Mouse (Mus musculus) heart, embryonic 14.5 days (tissue): ENCODE results near the gene Psme3. TPM values are rescaled to one million over a fixed set of nuclear protein-coding genes. Genes with fewer than 3 reads are reported as not detected.
"Not testable (repeated sequence)": the region's sequence is repeated elsewhere in the genome, so short reads cannot be mapped to it uniquely, and the experiment has no call there.

Experiments used
- ATAC-seq: fragments of 200-750 bp; cut with Nextera tagmentation; 2 replicates; pipeline ENCODE4 v1.8.0; 2017; ENCODE audit warnings: low read depth, moderate TSS enrichment; ENCODE audit not compliant: insufficient number of reproducible peaks, insufficient read depth, low FRiP score
- H3K27ac ChIP-seq, 2 experiments: fragments of 200-500 bp in 1 of 2; fragments of 300-500 bp in 1 of 2; sonication (generic) in 1 of 2; replicated peaks in 1 of 2; 2 replicates each; pipeline ENCODE4 v1.5.1; 2012 to 2014; ENCODE audit warnings: low read depth in 2 of 2, low read length in 2 of 2, control low read depth in 1 of 2, mild to moderate bottlenecking in 1 of 2, mixed read lengths in 1 of 2; ENCODE audit not compliant: control insufficient read depth in 1 of 2, insufficient read depth in 1 of 2
- H3K27me3 ChIP-seq: fragments of 300-500 bp; sonication (generic); 2 replicates; pipeline ENCODE4 v1.6.1; 2014; ENCODE audit warnings: mild to moderate bottlenecking, low read length, control low read depth; ENCODE audit not compliant: control insufficient read depth, insufficient read depth
- H3K36me3 ChIP-seq: fragments of 300-500 bp; sonication (generic); 2 replicates; pipeline ENCODE4 v1.6.1; 2014; ENCODE audit warnings: mild to moderate bottlenecking, control low read depth, low read length, mixed read lengths; ENCODE audit not compliant: control insufficient read depth, insufficient read depth
- H3K4me1 ChIP-seq, 2 experiments: fragments of 200-500 bp in 1 of 2; fragments of 300-500 bp in 1 of 2; sonication (generic) in 1 of 2; 2 replicates each; pipeline ENCODE4 v1.6.1; 2012 to 2014; ENCODE audit warnings: low read length in 2 of 2, control low read depth in 1 of 2, mixed read lengths in 1 of 2; ENCODE audit not compliant: control insufficient read depth in 2 of 2, insufficient read depth in 2 of 2
- H3K4me2 ChIP-seq: fragments of 300-500 bp; sonication (generic); 2 replicates; pipeline ENCODE4 v1.6.1; 2014; ENCODE audit warnings: mild to moderate bottlenecking, low read length
- H3K4me3 ChIP-seq, 2 experiments: fragments of 200-500 bp in 1 of 2; fragments of 300-500 bp in 1 of 2; sonication (generic) in 1 of 2; 2 replicates each; pipeline ENCODE4 v1.5.1; 2012 to 2014; ENCODE audit warnings: low read length in 2 of 2, mild to moderate bottlenecking in 2 of 2, control low read depth in 1 of 2, low read depth in 1 of 2, moderate library complexity in 1 of 2; ENCODE audit not compliant: control insufficient read depth in 1 of 2, insufficient read depth in 1 of 2
- H3K9ac ChIP-seq: fragments of 300-500 bp; sonication (generic); 2 replicates; pipeline ENCODE4 v1.6.1; 2014; ENCODE audit warnings: mild to moderate bottlenecking, low read length
- H3K9me3 ChIP-seq: fragments of 300-500 bp; sonication (generic); 2 replicates; pipeline ENCODE4 v1.6.1; 2016; ENCODE audit warnings: low read length, control low read depth; ENCODE audit not compliant: control insufficient read depth
- WGBS: fragments of 180-500 bp; shearing (Covaris S2); extraction: QIAGEN DNeasy Blood & Tissue Kit; methylation state at CpG from one replicate; pipeline ENCODE4 v1.1.7; 2014; 5-methylcytosine and 5-hydroxymethylcytosine counted together
- polyA plus RNA-seq: library from polyadenylated mRNA; unstranded; fragments of >200 nt; fragmentation: Nextera tagmentation; extraction: Ambion mirVana; gene quantifications from 2 replicates; pipeline ENCODE4 v1.2.1, GENCODE M21; 2014

The Psme3 gene
- polyA plus RNA-seq, 1 experiment from 2014 or later, result 66.5 TPM

DNA sequence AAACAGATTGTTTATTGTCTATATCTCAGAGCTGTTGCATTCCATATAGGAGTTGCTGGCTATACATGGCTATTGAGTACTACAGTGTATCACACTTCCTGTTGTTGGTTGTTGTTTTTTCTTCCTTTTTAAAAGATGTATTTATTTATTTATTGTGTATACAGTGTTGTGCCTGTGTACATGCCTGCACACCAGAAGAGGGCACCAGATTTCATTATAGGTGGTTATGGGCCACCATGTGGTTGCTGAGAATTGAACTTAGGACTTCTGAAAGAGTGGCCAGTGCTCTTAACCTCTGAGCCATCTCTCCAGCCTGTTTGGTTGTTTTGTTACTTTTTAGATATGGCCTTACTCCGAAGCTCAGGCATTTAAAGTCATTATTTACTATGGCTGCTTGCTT is 1.4 kb upstream of the Psme3 start:
- Histone ChIP-seq H3K4me2 (no peak overlapping the region), H3K36me3 (peaks cover 26% of the 10 kb centered on the region), H3K4me1 (peaks cover 0 to 9% of the 10 kb centered on the region in 2 experiments; a peak in 2 of 4 replicates), H3K4me3 (no peak overlapping the region), H3K9me3 (no peaks in the 10 kb centered on the region), H3K9ac (no peak overlapping the region), H3K27ac (no peak overlapping the region), H3K27me3 (no peaks in the 10 kb centered on the region)
- ATAC-seq, result no peak
- WGBS, result 97% methylated on average over 1 of the region's 1 CpGs

DNA sequence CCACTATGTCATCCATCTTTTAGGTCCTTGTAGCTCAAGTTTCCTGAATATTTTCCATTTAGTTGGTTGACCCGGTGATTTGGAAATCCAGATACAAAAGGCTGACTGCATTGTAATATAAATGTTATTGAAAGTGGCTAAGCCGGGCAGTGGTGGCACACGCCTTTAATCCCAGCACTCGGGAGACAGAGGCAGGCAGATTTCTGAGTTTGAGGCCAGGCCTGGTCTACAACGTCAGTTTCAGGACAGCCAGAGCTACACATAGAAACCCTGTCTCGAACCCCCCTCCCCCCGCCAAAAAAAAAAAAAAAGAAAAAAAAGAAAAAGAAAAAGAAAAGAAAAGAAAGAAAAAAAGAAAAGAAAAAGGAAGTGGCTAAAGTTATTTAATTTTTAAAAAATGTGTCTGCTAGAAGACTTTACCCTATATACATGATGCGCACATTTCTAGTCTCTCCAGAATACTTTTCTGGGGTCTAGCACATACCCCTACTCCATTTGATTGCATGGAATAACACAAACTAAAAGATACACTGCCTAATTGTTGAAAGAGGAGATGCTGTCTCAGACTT is 847 bp upstream of the Psme3 start:
- ATAC-seq, result no peak
- Histone ChIP-seq H3K4me1 (peaks cover 0 to 9% of the 10 kb centered on the region in 2 experiments; a peak in 2 of 4 replicates), H3K9me3 (no peaks in the 10 kb centered on the region), H3K27me3 (no peaks in the 10 kb centered on the region), H3K4me2 (peak overlapping the region; percentile 77), H3K27ac (peak overlapping the region; percentile 79 to 81), H3K9ac (peak overlapping the region; percentile 95), H3K36me3 (peaks cover 32% of the 10 kb centered on the region), H3K4me3 (peak overlapping the region; percentile 91 to 98)
- WGBS, result 80% methylated on average over 8 of the region's 8 CpGs

DNA sequence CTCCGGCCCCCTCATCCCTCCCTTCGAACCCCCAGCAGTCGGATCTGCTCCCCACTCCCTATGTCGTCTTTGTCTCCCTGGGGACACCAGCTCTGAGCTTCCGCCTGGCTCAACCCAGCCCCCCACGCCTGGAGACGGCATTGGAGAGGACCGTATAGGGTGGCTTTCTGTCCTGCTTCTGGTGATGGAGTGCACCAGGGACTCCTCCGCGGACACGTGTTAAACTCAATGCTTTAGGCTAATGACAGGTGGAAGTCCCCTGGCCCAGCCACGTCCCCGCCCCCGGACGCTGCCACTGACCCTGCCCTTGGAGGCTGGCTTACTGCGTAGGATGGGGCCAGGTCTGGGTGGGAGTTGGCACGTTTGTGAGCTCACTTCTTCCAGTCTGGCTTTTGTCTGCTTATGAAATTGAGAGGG is 496 bp downstream of the Psme3 start:
- peak overlapping the region; percentile 91 to 98 for H3K4me3 ChIP-seq
- H3K9me3 ChIP-seq, result no peaks in the 10 kb centered on the region
- under 1% methylated on average over 17 of the region's 17 CpGs for WGBS
- H3K27me3 ChIP-seq, result no peaks in the 10 kb centered on the region
- peak overlapping the region; percentile 0 to 81; a peak in 1 of 4 replicates for H3K27ac ChIP-seq
- H3K36me3 ChIP-seq, result peaks cover 46% of the 10 kb centered on the region
- ATAC-seq, result peak; percentile 58
- peak overlapping the region; percentile 95 for H3K9ac ChIP-seq
- H3K4me1 ChIP-seq, result peaks cover 0 to 9% of the 10 kb centered on the region in 2 experiments; a peak in 2 of 4 replicates
- peak overlapping the region; percentile 77 for H3K4me2 ChIP-seq

DNA sequence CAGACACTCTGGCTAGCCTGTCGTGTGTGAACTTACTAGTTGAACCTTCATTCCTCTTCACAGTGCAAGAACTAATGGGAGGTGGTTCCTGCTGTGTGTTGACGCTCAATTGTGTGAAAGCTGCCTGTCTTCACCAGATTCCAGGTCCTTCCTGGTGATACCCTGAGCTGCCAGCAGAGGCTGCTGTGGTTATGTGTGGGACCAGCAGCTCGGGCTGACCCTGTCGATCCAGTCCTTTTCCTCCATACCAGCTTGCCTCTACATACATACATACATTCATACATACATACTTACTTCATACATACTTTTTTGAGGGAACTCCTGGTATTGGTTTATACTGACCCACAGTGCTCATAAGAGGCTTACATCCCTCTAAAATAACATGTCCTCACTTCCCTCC is 7.6 kb downstream of the Psme3 start:
- H3K27me3 ChIP-seq, result no peaks in the 10 kb centered on the region
- H3K4me2 ChIP-seq, result no peak overlapping the region
- ATAC-seq, result no peak
- H3K27ac ChIP-seq, result no peak overlapping the region
- H3K36me3 ChIP-seq, result peaks cover 73% of the 10 kb centered on the region
- 8% methylated on average over 4 of the region's 4 CpGs for WGBS
- no peak overlapping the region for H3K9ac ChIP-seq
- no peak overlapping the region for H3K4me3 ChIP-seq
- H3K4me1 ChIP-seq, result peaks cover under 1 to 5% of the 10 kb centered on the region in 2 experiments; a peak in 3 of 4 replicates
- H3K9me3 ChIP-seq, result no peaks in the 10 kb centered on the region

DNA sequence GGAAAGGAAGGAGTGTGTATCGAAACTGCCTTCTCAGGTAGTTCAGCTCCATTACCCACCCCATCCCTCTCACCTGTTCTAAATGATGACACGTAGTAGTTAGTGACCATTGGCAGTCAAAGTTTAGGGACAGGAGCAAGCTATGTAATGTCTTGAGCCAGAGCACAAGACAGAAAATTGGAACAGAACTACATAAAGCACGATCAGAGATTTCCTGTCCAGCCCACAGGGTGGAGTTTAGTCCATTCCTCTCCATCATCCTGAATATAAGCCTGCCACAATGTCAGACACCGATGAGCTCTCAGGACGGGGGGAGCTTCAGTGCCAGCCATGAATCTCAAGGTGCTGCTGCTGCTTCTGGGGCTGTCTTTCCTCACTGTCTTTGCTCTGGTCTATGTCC is 8.8 kb downstream of the Psme3 start, which contains the start of gene Aoc2:
Gene Aoc2 (plus strand): TSS at position 301 of the 400 bp plus-strand sequence.
- H3K4me1 ChIP-seq, result peaks cover 7 to 12% of the 10 kb centered on the region in 2 experiments
- no peak within 1 kb of the TSS for H3K27ac ChIP-seq
- H3K36me3 ChIP-seq, result peaks cover 62% of the 10 kb centered on the region
- ATAC-seq, result no peak
- no peak within 1 kb of the TSS for H3K4me2 ChIP-seq
- WGBS, result 90% methylated on average over 5 of the region's 5 CpGs
- no peak within 1 kb of the TSS for H3K9ac ChIP-seq
- no peaks in the 10 kb centered on the region for H3K27me3 ChIP-seq
- H3K4me3 ChIP-seq, result no peak within 1 kb of the TSS
- no peaks in the 10 kb centered on the region for H3K9me3 ChIP-seq

DNA sequence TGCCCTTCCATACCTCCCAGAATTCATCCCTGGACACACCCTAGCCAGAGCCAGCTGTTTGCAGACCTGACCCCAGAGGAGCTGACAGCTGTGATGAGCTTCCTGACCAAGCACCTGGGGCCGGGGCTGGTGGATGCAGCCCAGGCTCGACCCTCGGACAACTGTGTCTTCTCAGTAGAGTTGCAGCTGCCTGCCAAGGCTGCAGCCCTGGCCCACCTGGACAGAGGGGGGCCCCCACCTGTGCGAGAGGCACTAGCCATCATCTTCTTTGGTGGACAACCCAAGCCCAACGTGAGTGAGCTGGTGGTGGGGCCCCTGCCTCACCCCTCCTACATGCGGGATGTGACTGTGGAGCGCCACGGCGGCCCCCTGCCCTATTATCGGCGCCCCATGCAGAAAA is 9.2 kb downstream of the Psme3 start:
- H3K4me3 ChIP-seq, H3K9ac ChIP-seq, H3K27ac ChIP-seq, H3K27me3 ChIP-seq, H3K4me2 ChIP-seq, H3K9me3 ChIP-seq, ATAC-seq: not testable (repeated sequence)
- 87% methylated on average over 10 of the region's 11 CpGs for WGBS
- H3K36me3 ChIP-seq, result peaks cover 57% of the 10 kb centered on the region
- H3K4me1 ChIP-seq, result peaks cover 7 to 12% of the 10 kb centered on the region in 2 experiments

DNA sequence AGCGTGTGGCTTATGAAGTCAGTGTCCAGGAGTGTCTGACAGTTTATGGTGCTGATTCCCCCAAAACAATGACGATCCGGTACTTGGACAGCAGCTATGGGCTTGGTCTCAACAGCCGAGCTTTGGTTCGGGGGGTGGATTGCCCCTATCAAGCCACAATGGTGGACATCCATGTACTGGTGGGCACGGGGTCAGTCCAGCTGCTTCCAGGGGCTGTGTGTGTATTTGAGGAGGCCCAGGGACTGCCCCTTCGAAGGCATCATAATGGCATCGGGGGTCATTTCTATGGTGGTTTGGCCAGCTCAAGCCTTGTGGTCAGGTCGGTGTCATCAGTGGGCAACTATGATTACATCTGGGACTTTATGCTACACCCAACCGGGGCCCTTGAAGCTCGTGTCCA is 10.1 kb downstream of the Psme3 start:
- Histone ChIP-seq H3K9me3 (no peaks in the 10 kb centered on the region), H3K4me3 (no peak overlapping the region), H3K4me2 (no peak overlapping the region), H3K27me3 (no peaks in the 10 kb centered on the region), H3K27ac (no peak overlapping the region), H3K4me1 (peaks cover 7 to 12% of the 10 kb centered on the region in 2 experiments), H3K36me3 (peaks cover 48% of the 10 kb centered on the region), H3K9ac (no peak overlapping the region)
- WGBS, result 83% methylated on average over 11 of the region's 11 CpGs
- no peak for ATAC-seq

DNA sequence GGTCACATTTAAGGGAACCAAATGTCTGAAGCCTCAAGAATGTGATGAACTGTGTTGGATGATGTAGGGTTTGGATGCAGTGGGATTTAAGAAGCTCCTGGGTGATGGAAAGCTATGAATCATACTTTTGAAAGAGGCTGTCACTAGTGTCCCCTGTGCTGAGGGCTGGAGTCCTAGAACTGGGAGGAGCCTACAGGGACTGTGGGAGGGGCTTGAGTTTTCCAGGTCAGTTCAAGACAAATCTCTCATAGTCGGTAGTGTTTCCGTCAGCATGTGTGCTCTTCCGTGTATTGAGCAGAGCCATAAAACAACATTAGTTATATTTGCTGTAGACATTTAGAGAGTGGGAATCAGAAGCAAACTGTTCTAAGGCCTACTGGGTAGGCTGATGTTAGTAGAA is 11.3 kb downstream of the Psme3 start:
- ATAC-seq, result no peak

More for the DNA sequence above, 11.3 kb downstream of the Psme3 start:
- H3K27me3 ChIP-seq, result no peaks in the 10 kb centered on the region
- WGBS, result 58% methylated on average over 3 of the region's 3 CpGs
- peaks cover 36% of the 10 kb centered on the region for H3K36me3 ChIP-seq
- no peak overlapping the region for H3K9ac ChIP-seq
- H3K27ac ChIP-seq, result no peak overlapping the region
- H3K9me3 ChIP-seq, result no peaks in the 10 kb centered on the region
- H3K4me3 ChIP-seq, result no peak overlapping the region
- peaks cover 7 to 12% of the 10 kb centered on the region in 2 experiments for H3K4me1 ChIP-seq
- H3K4me2 ChIP-seq, result no peak overlapping the region
